Mouse (Mus musculus) bone marrow macrophage, adult 2 months (primary cell): Measurements from ENCODE around the gene Ranbp3.
A peak's percentile ranks its signal among the peaks of the same experiment; 100 is the strongest.

ENCODE experiments used
- CTCF ChIP-seq: IDR thresholded peaks from 2 replicates; pipeline ENCODE4 v1.5.1; 2012; ENCODE audit warnings: low read depth, mild to moderate bottlenecking, low read length, moderate library complexity
- POLR2A ChIP-seq: IDR thresholded peaks from 2 replicates; pipeline ENCODE4 v1.6.1; 2012; ENCODE audit warnings: mild to moderate bottlenecking, low read depth, low read length, borderline replicate concordance

DNA sequence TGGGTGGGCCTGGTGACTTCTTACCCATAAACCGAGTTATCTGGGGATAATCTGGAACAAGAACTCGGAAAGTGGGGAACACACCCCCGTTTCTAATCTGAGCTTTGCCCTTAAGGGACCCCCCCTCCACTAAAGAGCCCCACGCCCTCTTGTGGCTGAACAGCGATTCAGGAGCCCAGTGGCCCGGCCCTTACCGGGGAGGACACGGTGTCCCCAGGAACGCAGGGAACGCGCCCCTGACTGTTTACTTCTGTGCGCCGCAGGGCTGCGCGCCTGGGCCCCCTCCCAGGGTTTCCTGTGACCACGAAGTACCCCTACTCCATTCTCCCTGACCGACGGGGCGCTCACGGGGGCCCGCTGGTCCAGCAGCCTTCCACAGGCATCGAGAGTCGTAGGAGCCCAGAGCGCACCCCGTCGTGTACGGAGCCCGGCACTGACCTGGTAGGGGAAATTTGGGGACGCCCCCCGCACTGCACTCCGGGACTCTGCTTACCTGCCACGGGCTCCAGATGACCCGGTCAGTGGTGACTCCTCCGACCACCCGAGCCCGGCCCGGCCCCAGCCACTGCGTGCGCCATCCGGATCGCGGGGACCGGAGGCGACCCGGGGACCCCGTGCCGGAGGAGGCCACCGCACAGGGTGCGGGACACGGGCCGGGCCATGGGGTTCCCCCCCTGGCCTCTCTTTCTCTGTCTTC is 83.8 kb downstream of the Ranbp3 start:
- TF ChIP-seq CTCF (peak; percentile 36; the same call in 1 of the 2 replicates), POLR2A (no peak)
